21 mouse cellular contexts compared by ENCODE assay signal in genomic region chr9:53390136-53390535, GRCm38 (mm10). TPM values are rescaled to one million over a fixed set of nuclear protein-coding genes. Genes with fewer than 3 reads are reported as not detected.
DNase-seq lines count a peak whose midpoint lies in the region; ATAC-seq and TF ChIP-seq lines count a peak whose summit lies in the region.
"Had no signal": no experiment of that assay in that cellular context is flagged by ENCODE, and none has a peak within 500 bp of the region (broad histone marks: within the 10 kb centered on the region; RNA-seq: fewer than 3 reads in every experiment).

No protein-coding gene starts in this region.

- peak; percentile 80 for DNase-seq in liver, adult 2 months (ENCODE audit: extremely low read depth, low read depth, low spot score)
- no peak for DNase-seq in CH12.LX (ENCODE audit: extremely low read depth)
- no peak for DNase-seq in c-Kit-positive CD71-positive TER-119-positive erythroid progenitor cells, embryonic 14.5 days (ENCODE audit: low spot score)
- DNase-seq: adrenal gland, adult 2 months; adrenal gland, postnatal 10 days; adrenal gland, postnatal 25 days; B cell, adult 2 months; cerebellum, adult 11-12 months; cerebellum, adult 2 months; cerebellum, adult 9-10 months; cerebellum, postnatal 10 days; cerebellum, postnatal 25 days had no signal

- H3K27me3 ChIP-seq in intestine, postnatal 0 days (replicated peaks; ENCODE audit: control insufficient read depth, insufficient read depth, low read length): no peaks in the 10 kb centered on the region
- H3K27me3 ChIP-seq in intestine, embryonic 16.5 days (replicated peaks; ENCODE audit: control insufficient read depth, insufficient read depth, low read length): no peaks in the 10 kb centered on the region
- no peaks in the 10 kb centered on the region for H3K27me3 ChIP-seq in liver, adult 2 months (ENCODE audit: control insufficient read depth, insufficient read depth, low read length)
- H3K27me3 ChIP-seq in liver, embryonic 12.5 days (replicated peaks): no peaks in the 10 kb centered on the region; the same call in 1 of the 2 replicates
- H3K27me3 ChIP-seq in CH12.LX (replicated peaks): no peaks in the 10 kb centered on the region
- H3K27me3 ChIP-seq: embryonic facial prominence, embryonic 12.5 days; forebrain, embryonic 13.5 days; forebrain, embryonic 15.5 days had no signal

- dilution Hi-C loops in CH12.LX (cut with MboI; ENCODE audit: extremely low pct_ligation_motif_present, extremely low pct_unique_long_range_greater_than_20kb, low sequenced_read_pairs): no loop called here

- in situ Hi-C loops in CH12.LX (cut with MboI; ENCODE audit: low pct_ligation_motif_present, low pct_unique_long_range_greater_than_20kb, low sequenced_read_pairs): no loop called here

- 65% methylated on average over 7 of the region's 7 CpGs for WGBS in intestine, postnatal 0 days
- 75% methylated on average over 7 of the region's 7 CpGs for WGBS in intestine, embryonic 16.5 days
- WGBS in liver, adult 2 months: 40% methylated on average over 7 of the region's 7 CpGs
- WGBS in liver, embryonic 12.5 days (ENCODE audit: insufficient replicate concordance): 61% methylated on average over 7 of the region's 7 CpGs

- no peak overlapping the region for H3K4me3 ChIP-seq in intestine, postnatal 0 days (ENCODE audit: low read depth, low read length)
- H3K4me3 ChIP-seq in intestine, embryonic 16.5 days (ENCODE audit: low read length): no peak overlapping the region
- H3K4me3 ChIP-seq in liver, adult 2 months (ENCODE audit: insufficient read depth, low read depth, low read length): no peak overlapping the region
- H3K4me3 ChIP-seq in liver, embryonic 12.5 days: no peak overlapping the region
- no peak overlapping the region for H3K4me3 ChIP-seq in CH12.LX (replicated peaks in 1 of 3; ENCODE audit: low read depth in 2 of 3, low read length in 2 of 3, poor library complexity in 1 of 3)
- H3K4me3 ChIP-seq: embryonic facial prominence, embryonic 10.5 days; embryonic facial prominence, embryonic 12.5 days; forebrain, embryonic 13.5 days; forebrain, embryonic 15.5 days had no signal

- 0 out of 2 replicates have a peak, but pooled peaks have one; percentile 31 for ATAC-seq in intestine, postnatal 0 days
- ATAC-seq in intestine, embryonic 16.5 days: no peak
- no peak for ATAC-seq in liver, embryonic 12.5 days
- ATAC-seq in megakaryocyte progenitor cell, adult 5-6 weeks (replicated peaks; ENCODE audit: poor library complexity): peak; percentile 4; the same call in 1 of the 2 replicates
- ATAC-seq: CD4-positive, CD25-positive, alpha-beta regulatory T cell, adult 4 months; forebrain, embryonic 13.5 days; forebrain, embryonic 15.5 days had no signal

- 0 out of 2 replicates have a peak, but pooled peaks cover 4% of the 10 kb centered on the region for H3K4me1 ChIP-seq in intestine, postnatal 0 days (replicated peaks; ENCODE audit: control insufficient read depth, insufficient read depth, low read length)
- peaks cover 7% of the 10 kb centered on the region for H3K4me1 ChIP-seq in intestine, embryonic 16.5 days (ENCODE audit: control insufficient read depth, insufficient read depth, low read length)
- H3K4me1 ChIP-seq in liver, adult 2 months (ENCODE audit: control insufficient read depth, insufficient read depth, low read length): peaks cover 8% of the 10 kb centered on the region
- H3K4me1 ChIP-seq in liver, embryonic 12.5 days: no peaks in the 10 kb centered on the region
- peaks cover 6 to 27% of the 10 kb centered on the region in 2 experiments; a peak in 3 of 4 replicates for H3K4me1 ChIP-seq in CH12.LX (ENCODE audit: control insufficient read depth in 1 of 2, insufficient read depth in 2 of 2)
- H3K4me1 ChIP-seq: embryonic facial prominence, embryonic 12.5 days; forebrain, embryonic 13.5 days had no signal

- TF ChIP-seq CTCF in intestine, postnatal 0 days (IDR thresholded peaks at IDR 0.05; ENCODE audit: low read depth): no peak
- no peak for TF ChIP-seq CTCF in liver, adult 2 months (IDR thresholded peaks at IDR 0.05; ENCODE audit: low read depth, low read length)
- no peak for TF ChIP-seq CTCF in CH12.LX (conservative IDR thresholded peaks at IDR 0.05 in 1 of 2, IDR thresholded peaks at IDR 0.05 in 1 of 2; ENCODE audit: low read depth in 2 of 2, low read length in 2 of 2)

- H3K36me3 ChIP-seq in intestine, postnatal 0 days (ENCODE audit: control insufficient read depth, insufficient read depth): peaks cover 17% of the 10 kb centered on the region; the same call in 1 of the 2 replicates
- peaks cover 3% of the 10 kb centered on the region for H3K36me3 ChIP-seq in intestine, embryonic 16.5 days (ENCODE audit: control insufficient read depth, insufficient read depth, low read length)
- peaks cover 12% of the 10 kb centered on the region for H3K36me3 ChIP-seq in liver, adult 2 months (ENCODE audit: control insufficient read depth, insufficient read depth, low read length)
- H3K36me3 ChIP-seq in liver, embryonic 12.5 days: 0 out of 2 replicates have a peak, but pooled peaks cover 6% of the 10 kb centered on the region
- no peaks in the 10 kb centered on the region for H3K36me3 ChIP-seq in CH12.LX (replicated peaks in 1 of 2; ENCODE audit: control insufficient read depth in 1 of 2, insufficient read depth in 1 of 2, low read length in 1 of 2)
- H3K36me3 ChIP-seq: forebrain, embryonic 15.5 days had no signal

- H3K9me3 ChIP-seq in intestine, postnatal 0 days (ENCODE audit: control insufficient read depth): no peaks in the 10 kb centered on the region
- no peaks in the 10 kb centered on the region for H3K9me3 ChIP-seq in intestine, embryonic 16.5 days (ENCODE audit: control insufficient read depth, low read length)
- no peaks in the 10 kb centered on the region for H3K9me3 ChIP-seq in liver, embryonic 12.5 days (replicated peaks)
- H3K9me3 ChIP-seq in CH12.LX (replicated peaks; ENCODE audit: low read length): no peaks in the 10 kb centered on the region
- H3K9me3 ChIP-seq: embryonic facial prominence, embryonic 10.5 days; embryonic facial prominence, embryonic 12.5 days; forebrain, embryonic 13.5 days; forebrain, embryonic 15.5 days had no signal

- H3K79me2 ChIP-seq in liver, adult 2 months (ENCODE audit: control insufficient read depth, insufficient read depth, low read length): peaks cover 11% of the 10 kb centered on the region; the same call in 1 of the 2 replicates
- H3K79me2 ChIP-seq in CH12.LX (replicated peaks; ENCODE audit: control insufficient read depth, extremely low read depth, insufficient read depth, poor library complexity, severe bottlenecking): no peaks in the 10 kb centered on the region

- no peak for TF ChIP-seq POLR2A in liver, adult 2 months (IDR thresholded peaks at IDR 0.05; ENCODE audit: extremely low read depth, insufficient read depth, low read length)
- TF ChIP-seq POLR2A in CH12.LX (IDR thresholded peaks at IDR 0.05; ENCODE audit: low read depth, low read length): no peak

- TF ChIP-seq RAD21 in CH12.LX (IDR thresholded peaks at IDR 0.05; ENCODE audit: low read depth, low read length): no peak

- H3K4me2 ChIP-seq in intestine, postnatal 0 days (replicated peaks; ENCODE audit: low read depth): no peak overlapping the region
- H3K4me2 ChIP-seq in intestine, embryonic 16.5 days (ENCODE audit: low read depth, low read length): no peak overlapping the region
- no peak overlapping the region for H3K4me2 ChIP-seq in liver, embryonic 12.5 days
- no peak overlapping the region for H3K4me2 ChIP-seq in CH12.LX (ENCODE audit: insufficient read depth, low read depth, poor library complexity, severe bottlenecking)
- H3K4me2 ChIP-seq: embryonic facial prominence, embryonic 12.5 days; forebrain, embryonic 13.5 days; forebrain, embryonic 15.5 days had no signal

- no peak overlapping the region for H3K9ac ChIP-seq in intestine, postnatal 0 days (ENCODE audit: low read depth, low read length)
- H3K9ac ChIP-seq in intestine, embryonic 16.5 days (ENCODE audit: low read depth, low read length): no peak overlapping the region
- 0 out of 2 replicates have a peak overlapping the region, but pooled peaks have one; percentile 27 for H3K9ac ChIP-seq in liver, adult 2 months (ENCODE audit: low read depth, low read length)
- H3K9ac ChIP-seq in liver, embryonic 12.5 days: no peak overlapping the region
- no peak overlapping the region for H3K9ac ChIP-seq in CH12.LX (ENCODE audit: insufficient read depth, low read depth)
- H3K9ac ChIP-seq: embryonic facial prominence, embryonic 12.5 days; forebrain, embryonic 13.5 days; forebrain, embryonic 15.5 days had no signal

- no peak for TF ChIP-seq EP300 in CH12.LX (IDR thresholded peaks at IDR 0.05; ENCODE audit: low read length)

- H3K27ac ChIP-seq in intestine, postnatal 0 days (ENCODE audit: low read depth, low read length): no peak overlapping the region
- H3K27ac ChIP-seq in intestine, embryonic 16.5 days (ENCODE audit: low read length): no peak overlapping the region
- peak overlapping the region; percentile 62 for H3K27ac ChIP-seq in liver, adult 2 months (replicated peaks; ENCODE audit: insufficient read depth, low read depth, low read length)
- H3K27ac ChIP-seq in liver, embryonic 12.5 days: no peak overlapping the region
- H3K27ac ChIP-seq in CH12.LX (ENCODE audit: insufficient read depth, low read depth): no peak overlapping the region
- H3K27ac ChIP-seq: embryonic facial prominence, embryonic 10.5 days; embryonic facial prominence, embryonic 12.5 days; forebrain, embryonic 13.5 days; forebrain, embryonic 15.5 days had no signal

RNA-seq across cellular contexts. Expression of gene Kdelc2, which starts 6.3 kb away (rescaled TPM):
- 10.5 and 11.7 TPM in 2 replicates for polyA plus RNA-seq in intestine, postnatal 0 days (2015; fragmentation: Nextera tagmentation; extraction: Ambion mirVana)
- polyA plus RNA-seq in intestine, embryonic 16.5 days (2015; fragmentation: Nextera tagmentation; extraction: Ambion mirVana): 23.9 and 25.2 TPM in 2 replicates
- total RNA-seq in liver, adult 2 months (2014; rRNA removed): 5.6 and 6.2 TPM in 2 replicates
- 2.0 and 2.4 TPM in 2 replicates for polyA plus RNA-seq in liver, adult 2 months (2012; rRNA removed)
- polyA plus RNA-seq in liver, embryonic 12.5 days (2016; fragmentation: Nextera tagmentation; extraction: Ambion mirVana): 7.3 and 8.3 TPM in 2 replicates
- total RNA-seq in CH12.LX (2012; rRNA removed) (not detected in 2 replicates), CH12.LX (2014; rRNA removed) (not detected in 2 replicates)
- not detected in 2 replicates for polyA plus RNA-seq in CH12.LX (2012; ENCODE audit: insufficient read length, low read depth)
- 6.9 and 8.1 TPM in 2 replicates for total RNA-seq in megakaryocyte progenitor cell, adult 5-6 weeks (2015)
- total RNA-seq in megakaryocyte progenitor cell, adult 5-6 weeks (2017): 10.5 and 12.4 TPM in 2 replicates

RNA-seq across cellular contexts. Expression of gene 4930550C14Rik, which starts 12.0 kb away (rescaled TPM):
- 0.26 and 0.58 TPM in 2 replicates for polyA plus RNA-seq in intestine, postnatal 0 days (2015; fragmentation: Nextera tagmentation; extraction: Ambion mirVana)
- polyA plus RNA-seq in intestine, embryonic 16.5 days (2015; fragmentation: Nextera tagmentation; extraction: Ambion mirVana): 0.23 and 0.44 TPM in 2 replicates
- 0.28 and 0.34 TPM in 2 replicates for total RNA-seq in liver, adult 2 months (2014; rRNA removed)
- polyA plus RNA-seq in liver, adult 2 months (2012; rRNA removed): not detected in 2 replicates
- 0.89 and 1.0 TPM in 2 replicates for polyA plus RNA-seq in liver, embryonic 12.5 days (2016; fragmentation: Nextera tagmentation; extraction: Ambion mirVana)
- 0.30 and 0.38 TPM in 2 replicates for total RNA-seq in CH12.LX (2012; rRNA removed)
- total RNA-seq in CH12.LX (2014; rRNA removed): 1.3 and 1.7 TPM in 2 replicates
- 0.97 and 1.5 TPM in 2 replicates for polyA plus RNA-seq in CH12.LX (2012; ENCODE audit: insufficient read length, low read depth)
- total RNA-seq in megakaryocyte progenitor cell, adult 5-6 weeks (2015): 0.32 and 0.44 TPM in 2 replicates
- 0.50 TPM in 1 of 2 replicates, not detected in the other for total RNA-seq in megakaryocyte progenitor cell, adult 5-6 weeks (2017)
- polyA plus RNA-seq: forebrain, embryonic 15.5 days had no signal

Comparison
In these comparisons a context has a peak if more than half of its experiments do, and no peak if none do; other contexts are left out.
1. ATAC-seq: peak in intestine, postnatal 0 days (single experiment) and megakaryocyte progenitor cell, adult 5-6 weeks (single experiment); none in intestine, embryonic 16.5 days (single experiment) and liver, embryonic 12.5 days (single experiment).